8 mouse cellular contexts compared by ENCODE assay signal in genomic region chr14:11552521-11553272, GRCm38 (mm10). TPM values are rescaled to one million over a fixed set of nuclear protein-coding genes. Genes with fewer than 3 reads are reported as not detected.
DNase-seq lines count a peak whose midpoint lies in the region; ATAC-seq and TF ChIP-seq lines count a peak whose summit lies in the region.

No protein-coding gene starts in this region.

- H3K4me1 ChIP-seq in liver, adult 2 months (ENCODE audit: control insufficient read depth, insufficient read depth, low read length), result peaks cover 16% of the 10 kb centered on the region
- H3K4me1 ChIP-seq in cortical plate, adult 2 months (ENCODE audit: control insufficient read depth, insufficient read depth, low read length), result 0 out of 2 replicates have a peak, but pooled peaks cover 1% of the 10 kb centered on the region
- 0 out of 2 replicates have a peak, but pooled peaks cover 8% of the 10 kb centered on the region for H3K4me1 ChIP-seq in heart, embryonic 11.5 days (ENCODE audit: control insufficient read depth, insufficient read depth, low read length)
- peaks cover 13% of the 10 kb centered on the region for H3K4me1 ChIP-seq in kidney, embryonic 14.5 days (ENCODE audit: control insufficient read depth, insufficient read depth, low read length)
- peaks cover 5% of the 10 kb centered on the region; the same call in 1 of the 2 replicates for H3K4me1 ChIP-seq in liver, postnatal 0 days (ENCODE audit: insufficient read depth)

- H3K79me2 ChIP-seq in liver, adult 2 months (ENCODE audit: control insufficient read depth, insufficient read depth, low read length), result peaks cover 18% of the 10 kb centered on the region; the same call in 1 of the 2 replicates

- ATAC-seq in heart, embryonic 11.5 days (replicated peaks; ENCODE audit: insufficient number of reproducible peaks, low FRiP score, low TSS enrichment), result peak; percentile 15; the same call in 1 of the 2 replicates
- peak; percentile 7 for ATAC-seq in kidney, embryonic 14.5 days (ENCODE audit: low FRiP score, low TSS enrichment)
- peak; percentile 14 for ATAC-seq in liver, postnatal 0 days
- no peak for ATAC-seq in inflammation-experienced regulatory T-cells, adult 6 months

- peak overlapping the region; percentile 82 for H3K27ac ChIP-seq in liver, adult 2 months (replicated peaks; ENCODE audit: insufficient read depth, low read depth, low read length)
- H3K27ac ChIP-seq in cortical plate, adult 2 months (ENCODE audit: insufficient read depth, low read length), result peak overlapping the region; percentile 83
- peak overlapping the region; percentile 95 for H3K27ac ChIP-seq in heart, embryonic 11.5 days (ENCODE audit: low read depth, low read length)
- H3K27ac ChIP-seq in kidney, embryonic 14.5 days (ENCODE audit: low read depth, low read length), result peak overlapping the region; percentile 98
- H3K27ac ChIP-seq in liver, postnatal 0 days (ENCODE audit: low read depth), result peak overlapping the region; percentile 89

- peak overlapping the region; percentile 74 for H3K9ac ChIP-seq in liver, adult 2 months (ENCODE audit: low read depth, low read length)
- H3K9ac ChIP-seq in heart, embryonic 11.5 days (ENCODE audit: low read depth, low read length), result peak overlapping the region; percentile 86
- peak overlapping the region; percentile 94 for H3K9ac ChIP-seq in kidney, embryonic 14.5 days (ENCODE audit: low read depth, low read length)
- H3K9ac ChIP-seq in liver, postnatal 0 days (replicated peaks), result peak overlapping the region; percentile 71

- no peak for TF ChIP-seq EP300 in liver, postnatal 0 days (IDR thresholded peaks at IDR 0.05; ENCODE audit: low read depth)

- no peak for TF ChIP-seq CTCF in liver, adult 2 months (IDR thresholded peaks at IDR 0.05; ENCODE audit: low read depth, low read length)
- TF ChIP-seq CTCF in cortical plate, adult 2 months (IDR thresholded peaks at IDR 0.05; ENCODE audit: extremely low read depth, insufficient read depth, low read length), result no peak
- no peak for TF ChIP-seq CTCF in liver, postnatal 0 days (IDR thresholded peaks at IDR 0.05; ENCODE audit: low read depth)

- H3K9me3 ChIP-seq in heart, embryonic 11.5 days (replicated peaks; ENCODE audit: control insufficient read depth, low read length), result no peaks in the 10 kb centered on the region
- no peaks in the 10 kb centered on the region for H3K9me3 ChIP-seq in kidney, embryonic 14.5 days (ENCODE audit: control insufficient read depth, low read length)
- H3K9me3 ChIP-seq in liver, postnatal 0 days (ENCODE audit: low read length), result no peaks in the 10 kb centered on the region

- peak overlapping the region; percentile 77 for H3K4me2 ChIP-seq in heart, embryonic 11.5 days
- peak overlapping the region; percentile 96 for H3K4me2 ChIP-seq in kidney, embryonic 14.5 days (replicated peaks; ENCODE audit: low read depth, low read length)
- peak overlapping the region; percentile 85 for H3K4me2 ChIP-seq in liver, postnatal 0 days (ENCODE audit: low read depth, low read length)

- peak overlapping the region; percentile 62 for H3K4me3 ChIP-seq in liver, adult 2 months (ENCODE audit: insufficient read depth, low read depth, low read length)
- H3K4me3 ChIP-seq in cortical plate, adult 2 months (ENCODE audit: insufficient read depth, low read length), result peak overlapping the region; percentile 87
- peak overlapping the region; percentile 73 for H3K4me3 ChIP-seq in heart, embryonic 11.5 days (ENCODE audit: low read depth, low read length)
- peak overlapping the region; percentile 87 for H3K4me3 ChIP-seq in kidney, embryonic 14.5 days (ENCODE audit: low read length)
- H3K4me3 ChIP-seq in liver, postnatal 0 days (ENCODE audit: low read depth, low read length), result peak overlapping the region; percentile 60

- no peaks in the 10 kb centered on the region for H3K36me3 ChIP-seq in liver, adult 2 months (ENCODE audit: control insufficient read depth, insufficient read depth, low read length)
- H3K36me3 ChIP-seq in heart, embryonic 11.5 days (ENCODE audit: control insufficient read depth, insufficient read depth, low read length), result no peaks in the 10 kb centered on the region
- no peaks in the 10 kb centered on the region for H3K36me3 ChIP-seq in kidney, embryonic 14.5 days (ENCODE audit: control insufficient read depth, insufficient read depth, low read length)
- H3K36me3 ChIP-seq in liver, postnatal 0 days (replicated peaks; ENCODE audit: insufficient read depth, low read length), result no peaks in the 10 kb centered on the region

- peak; percentile 71 for DNase-seq in liver, adult 2 months (ENCODE audit: extremely low read depth, low read depth, low spot score)
- DNase-seq in liver, result no peak
- DNase-seq in liver, postnatal 0 days, result peak; percentile 30
- DNase-seq in ovary, postnatal 36 days (ENCODE audit: low spot score), result peak; percentile 37

- TF ChIP-seq POLR2A in liver, adult 2 months (IDR thresholded peaks at IDR 0.05; ENCODE audit: extremely low read depth, insufficient read depth, low read length), result no peak
- no peak for TF ChIP-seq POLR2A in cortical plate, adult 2 months (IDR thresholded peaks at IDR 0.05; ENCODE audit: extremely low read depth, insufficient read depth, low read length)

- 2% methylated on average over 33 of the region's 33 CpGs for WGBS in liver, adult 2 months
- 1% methylated on average over 33 of the region's 33 CpGs for WGBS in heart, embryonic 11.5 days (ENCODE audit: insufficient replicate concordance)
- 1% methylated on average over 33 of the region's 33 CpGs for WGBS in kidney, embryonic 14.5 days
- WGBS in liver, postnatal 0 days (ENCODE audit: insufficient replicate concordance), result 3% methylated on average over 33 of the region's 33 CpGs

- H3K27me3 ChIP-seq in liver, adult 2 months (ENCODE audit: control insufficient read depth, insufficient read depth, low read length), result no peaks in the 10 kb centered on the region
- no peaks in the 10 kb centered on the region for H3K27me3 ChIP-seq in heart, embryonic 11.5 days (ENCODE audit: control insufficient read depth, insufficient read depth, low read length)
- H3K27me3 ChIP-seq in kidney, embryonic 14.5 days (ENCODE audit: control insufficient read depth, insufficient read depth, low read length), result no peaks in the 10 kb centered on the region
- peaks cover 30% of the 10 kb centered on the region for H3K27me3 ChIP-seq in liver, postnatal 0 days (ENCODE audit: insufficient read depth, low read length)

RNA-seq across cellular contexts. Expression of gene Ptprg, which starts 0.6 kb away (rescaled TPM):
- 19.9 and 21.4 TPM in 2 replicates for total RNA-seq in liver, adult 2 months (2014; rRNA removed)
- polyA plus RNA-seq in liver, adult 2 months (2012; rRNA removed), result 12.4 and 17.4 TPM in 2 replicates
- 27.9 and 31.0 TPM in 2 replicates for polyA plus RNA-seq in cortical plate, adult 2 months (2012; rRNA removed)
- 15.2 and 16.5 TPM in 2 replicates for polyA plus RNA-seq in heart, embryonic 11.5 days (2014; fragmentation: Nextera tagmentation; extraction: Ambion mirVana)
- polyA plus RNA-seq in kidney, embryonic 14.5 days (2014; fragmentation: Nextera tagmentation; extraction: Ambion mirVana), result 22.7 and 44.3 TPM in 2 replicates
- polyA plus RNA-seq in liver, postnatal 0 days (2015; fragmentation: Nextera tagmentation; extraction: Ambion mirVana), result 1.7 and 2.7 TPM in 2 replicates
- under 1 TPM in 1 of 3 experiments, not detected in 2; 0.24 TPM for polyA plus RNA-seq in inflammation-experienced regulatory T-cells, adult 6 months (2017; shearing (Covaris generic))
